Mouse (Mus musculus): ENCODE results near the gene Dpm2.

DNA sequence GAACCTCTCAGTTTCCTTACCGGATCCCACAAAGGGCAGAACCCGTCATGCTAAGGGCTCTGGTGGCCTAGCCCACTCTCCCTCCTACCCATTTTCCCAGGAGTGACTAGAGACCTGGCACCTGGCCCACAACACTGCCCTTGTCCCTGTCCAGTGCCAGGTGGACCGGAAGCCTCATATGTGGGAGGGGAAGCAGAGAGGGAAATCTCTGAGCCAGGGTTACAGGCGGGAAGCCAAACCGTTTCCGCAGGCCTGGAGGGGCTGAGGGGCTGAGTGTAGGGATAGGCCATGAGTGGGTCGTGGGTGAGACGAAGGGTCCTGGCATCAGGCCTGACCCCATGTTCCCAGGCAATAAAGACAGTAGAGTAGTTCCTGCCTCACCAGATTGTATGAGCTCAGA, 27.8 kb downstream of the Dpm2 start:
- TF ChIP-seq POLR2A (IDR thresholded peaks at IDR 0.05; ENCODE audit: borderline replicate concordance, control insufficient read depth, low read depth, low read length) (no peak), CTCF (IDR thresholded peaks at IDR 0.05; ENCODE audit: control insufficient read depth, insufficient read depth, low read length) (no peak)

Data from bone marrow, adult 2 months (tissue).